14 mouse cellular contexts compared by ENCODE assay signal in the genomic region with DNA sequence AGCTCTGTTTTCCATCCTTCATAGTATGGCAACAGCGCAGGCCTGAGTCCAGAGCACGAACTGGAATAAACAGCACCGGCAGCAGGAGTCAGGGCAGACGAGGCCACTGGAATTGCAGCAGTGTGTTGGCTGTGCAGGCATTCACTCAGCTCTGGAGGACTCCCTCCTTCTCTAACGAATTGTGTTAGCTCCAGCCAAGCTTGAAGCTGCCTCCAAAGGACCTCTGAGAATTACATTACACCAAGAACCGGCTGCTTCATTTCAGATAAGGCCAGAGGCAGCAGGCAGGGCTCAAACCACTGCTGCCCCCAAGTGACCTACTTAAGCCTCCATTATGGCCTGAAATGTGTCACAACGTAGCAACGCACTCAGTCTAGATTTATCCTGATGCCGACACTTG.
A peak's percentile ranks its signal among the peaks of the same experiment; 100 is the strongest.
DNase-seq lines count a peak whose midpoint lies in the region; ATAC-seq and TF ChIP-seq lines count a peak whose summit lies in the region.
"Had no signal": no experiment of that assay in that cellular context is flagged by ENCODE, and none has a peak within 500 bp of the region (broad histone marks: within the 10 kb centered on the region; RNA-seq: fewer than 3 reads in every experiment).

No protein-coding gene starts in this region.

- intact Hi-C loops in heart, postnatal 10 days (cut with DNase I), result loop anchor here (10.0 kb wide), 1 partner anchor 216 kb away; no protein-coding TSS in a partner anchor

- H3K36me3 ChIP-seq in embryonic facial prominence, embryonic 14.5 days (ENCODE audit: control insufficient read depth, insufficient read depth, low read length), result no peaks in the 10 kb centered on the region
- H3K36me3 ChIP-seq in embryonic facial prominence, embryonic 10.5 days (replicated peaks), result no peaks in the 10 kb centered on the region
- H3K36me3 ChIP-seq in lung, postnatal 0 days (ENCODE audit: insufficient read depth, low read length), result no peaks in the 10 kb centered on the region
- H3K36me3 ChIP-seq: G1E; intestine, embryonic 15.5 days; liver, embryonic 13.5 days; neural tube, embryonic 13.5 days had no signal

- TF ChIP-seq EP300 in lung, postnatal 0 days (IDR thresholded peaks at IDR 0.05), result no peak

- 74% methylated on average over 9 of the region's 9 CpGs for WGBS in embryonic facial prominence, embryonic 14.5 days
- WGBS in embryonic facial prominence, embryonic 10.5 days, result 75% methylated on average over 9 of the region's 9 CpGs
- 65% methylated on average over 9 of the region's 9 CpGs for WGBS in lung, postnatal 0 days

- H3K4me1 ChIP-seq in embryonic facial prominence, embryonic 14.5 days (ENCODE audit: control insufficient read depth, insufficient read depth, low read length), result no peaks in the 10 kb centered on the region
- no peaks in the 10 kb centered on the region for H3K4me1 ChIP-seq in embryonic facial prominence, embryonic 10.5 days
- no peaks in the 10 kb centered on the region for H3K4me1 ChIP-seq in lung, postnatal 0 days (ENCODE audit: insufficient read depth, low read depth, low read length)
- H3K4me1 ChIP-seq: intestine, embryonic 15.5 days; liver, embryonic 13.5 days; neural tube, embryonic 13.5 days had no signal

- H3K27me3 ChIP-seq in embryonic facial prominence, embryonic 14.5 days (replicated peaks; ENCODE audit: control insufficient read depth, insufficient read depth, low read length), result no peaks in the 10 kb centered on the region
- no peaks in the 10 kb centered on the region for H3K27me3 ChIP-seq in embryonic facial prominence, embryonic 10.5 days (replicated peaks; ENCODE audit: low read depth, poor library complexity, severe bottlenecking)
- no peaks in the 10 kb centered on the region for H3K27me3 ChIP-seq in lung, postnatal 0 days (replicated peaks; ENCODE audit: insufficient read depth, low read length)
- H3K27me3 ChIP-seq: intestine, embryonic 15.5 days; liver, embryonic 13.5 days; neural tube, embryonic 13.5 days had no signal

- no peak overlapping the region for H3K4me2 ChIP-seq in embryonic facial prominence, embryonic 14.5 days (ENCODE audit: low read depth, low read length)
- H3K4me2 ChIP-seq in lung, postnatal 0 days (replicated peaks; ENCODE audit: low read depth, low read length), result no peak overlapping the region
- H3K4me2 ChIP-seq: intestine, embryonic 15.5 days; liver, embryonic 13.5 days; neural tube, embryonic 13.5 days had no signal

- H3K9ac ChIP-seq in embryonic facial prominence, embryonic 14.5 days (ENCODE audit: low read depth, low read length), result no peak overlapping the region
- H3K9ac ChIP-seq in lung, postnatal 0 days (replicated peaks; ENCODE audit: low read depth), result no peak overlapping the region
- H3K9ac ChIP-seq: intestine, embryonic 15.5 days; liver, embryonic 13.5 days; neural tube, embryonic 13.5 days had no signal

- no peak for DNase-seq in embryonic facial prominence, embryonic 14.5 days (ENCODE audit: low spot score)
- no peak for DNase-seq in embryonic facial prominence, embryonic 10.5 days (ENCODE audit: low spot score)
- DNase-seq in kidney, postnatal 4 days, result peak; percentile 32 to 55
- DNase-seq in kidney, postnatal 36 days, result no peak
- DNase-seq in heart, postnatal 10 days, result peak; percentile 65 to 66
- DNase-seq in retina, embryonic 14.5 days (ENCODE audit: low spot score), result peak; percentile 30
- DNase-seq in lung, postnatal 0 days (ENCODE audit: low spot score), result no peak
- DNase-seq in spleen, postnatal 14 days (ENCODE audit: low spot score in 2 of 2), result no peak
- DNase-seq: cerebellum, adult 11 months; liver, embryonic 13.5 days had no signal

- H3K9me3 ChIP-seq in embryonic facial prominence, embryonic 14.5 days (ENCODE audit: control insufficient read depth, low read length), result no peaks in the 10 kb centered on the region
- H3K9me3 ChIP-seq in embryonic facial prominence, embryonic 10.5 days, result 0 out of 2 replicates have a peak, but pooled peaks cover 4% of the 10 kb centered on the region
- no peaks in the 10 kb centered on the region for H3K9me3 ChIP-seq in lung, postnatal 0 days (ENCODE audit: low read length)
- H3K9me3 ChIP-seq: intestine, embryonic 15.5 days; neural tube, embryonic 13.5 days had no signal

- no peak overlapping the region for H3K27ac ChIP-seq in embryonic facial prominence, embryonic 14.5 days (replicated peaks; ENCODE audit: low read depth, low read length)
- no peak overlapping the region for H3K27ac ChIP-seq in embryonic facial prominence, embryonic 10.5 days (replicated peaks)
- H3K27ac ChIP-seq in lung, postnatal 0 days (ENCODE audit: low read length), result no peak overlapping the region
- H3K27ac ChIP-seq: intestine, embryonic 15.5 days; liver, embryonic 13.5 days; neural tube, embryonic 13.5 days had no signal

- peak; percentile 33; the same call in 1 of the 2 replicates for ATAC-seq in embryonic facial prominence, embryonic 14.5 days (ENCODE audit: low read depth)
- no peak for ATAC-seq in lung, postnatal 0 days
- ATAC-seq: activated CD4-positive, CD25-positive, alpha-beta regulatory T cell, adult 4 months; intestine, embryonic 15.5 days had no signal

- no peak overlapping the region for H3K4me3 ChIP-seq in embryonic facial prominence, embryonic 14.5 days (ENCODE audit: low read depth, low read length)
- no peak overlapping the region for H3K4me3 ChIP-seq in embryonic facial prominence, embryonic 10.5 days
- no peak overlapping the region for H3K4me3 ChIP-seq in lung, postnatal 0 days (ENCODE audit: low read depth, low read length)
- H3K4me3 ChIP-seq: intestine, embryonic 15.5 days; liver, embryonic 13.5 days; neural tube, embryonic 13.5 days had no signal

- TF ChIP-seq CTCF in lung, postnatal 0 days (IDR thresholded peaks at IDR 0.05), result no peak

Comparison
In these comparisons a context has a peak if more than half of its experiments do, and no peak if none do; other contexts are left out.
1. DNase-seq: peak in kidney, postnatal 4 days (2 of 2), heart, postnatal 10 days (2 of 2) and retina, embryonic 14.5 days (single experiment); none in embryonic facial prominence, embryonic 14.5 days (single experiment), embryonic facial prominence, embryonic 10.5 days (single experiment), kidney, postnatal 36 days (0 of 2), lung, postnatal 0 days (single experiment) and spleen, postnatal 14 days (0 of 2).